Mouse (Mus musculus) forebrain, embryonic 11.5 days (tissue): ENCODE results near the gene Rassf3. TPM values are rescaled to one million over a fixed set of nuclear protein-coding genes. Genes with fewer than 3 reads are reported as not detected.

ENCODE experiments used
- ATAC-seq: fragments of 200-750 bp; cut with Nextera tagmentation; replicated peaks from 2 replicates; pipeline ENCODE4 v1.8.0; 2017; ENCODE audit warnings: moderate TSS enrichment; ENCODE audit not compliant: low FRiP score
- DNase-seq: peaks from one replicate; pipeline ENCODE4 v3.0.0-alpha.2; 2017; ENCODE audit warnings: low spot score
- H3K27ac ChIP-seq: fragments of 300-500 bp; sonication (generic); 2 replicates; pipeline ENCODE4 v1.5.1; 2014; ENCODE audit warnings: low read depth, low read length
- H3K27me3 ChIP-seq: fragments of 300-500 bp; sonication (generic); 2 replicates; pipeline ENCODE4 v1.6.1; 2014; ENCODE audit warnings: mild to moderate bottlenecking, low read length, mixed read lengths; ENCODE audit not compliant: control insufficient read depth, insufficient read depth
- H3K36me3 ChIP-seq: fragments of 300-500 bp; sonication (generic); 2 replicates; pipeline ENCODE4 v1.6.1; 2014; ENCODE audit warnings: mild to moderate bottlenecking, low read length, moderate library complexity, mixed read lengths; ENCODE audit not compliant: control insufficient read depth, insufficient read depth
- H3K4me1 ChIP-seq: fragments of 300-500 bp; sonication (generic); replicated peaks from 2 replicates; pipeline ENCODE4 v1.6.1; 2014; ENCODE audit warnings: low read length, mixed read lengths; ENCODE audit not compliant: control insufficient read depth, insufficient read depth
- H3K4me2 ChIP-seq: fragments of 300-500 bp; sonication (generic); 2 replicates; pipeline ENCODE4 v1.6.1; 2014; ENCODE audit warnings: low read depth, mild to moderate bottlenecking, low read length, moderate library complexity, mixed read lengths; ENCODE audit not compliant: severe bottlenecking
- H3K4me3 ChIP-seq: fragments of 300-500 bp; sonication (generic); 2 replicates; pipeline ENCODE4 v1.5.1; 2014; ENCODE audit warnings: low read depth, low read length
- H3K9ac ChIP-seq: fragments of 300-500 bp; sonication (generic); 2 replicates; pipeline ENCODE4 v1.6.1; 2014; ENCODE audit warnings: low read length
- H3K9me3 ChIP-seq: fragments of 300-500 bp; sonication (generic); 2 replicates; pipeline ENCODE4 v1.6.1; 2016; ENCODE audit warnings: low read length, mixed read lengths; ENCODE audit not compliant: control insufficient read depth
- WGBS: fragments of 180-500 bp; shearing (Covaris S2); extraction: QIAGEN DNeasy Blood & Tissue Kit; methylation state at CpG from one replicate; pipeline ENCODE4 v1.1.7; 2014; 5-methylcytosine and 5-hydroxymethylcytosine counted together
- polyA plus RNA-seq: library from polyadenylated mRNA; unstranded; fragments of >200 nt; fragmentation: Nextera tagmentation; extraction: Ambion mirVana; gene quantifications from 2 replicates; pipeline ENCODE4 v1.2.1, GENCODE M21; 2014

Rassf3 gene
- polyA plus RNA-seq, 1 experiment from 2014 or later = 7.6 TPM

DNA sequence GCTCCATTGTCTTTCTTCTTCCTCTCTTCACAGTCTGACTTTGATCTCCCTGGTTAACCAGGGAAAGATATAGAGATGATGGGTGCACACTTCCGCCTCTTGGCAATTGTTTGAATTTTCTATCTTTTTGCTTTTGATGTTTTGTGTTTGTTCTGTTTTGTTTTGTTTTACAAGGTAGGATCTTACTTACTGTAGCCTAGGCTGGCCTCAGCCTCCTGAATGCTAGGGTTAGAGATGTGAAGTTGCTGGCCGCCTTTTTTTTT, 17.9 kb upstream of the Rassf3 start:
- no peaks in the 10 kb centered on the region for H3K27me3 ChIP-seq
- WGBS = 78% methylated on average over 2 of the region's 2 CpGs
- no peaks in the 10 kb centered on the region for H3K36me3 ChIP-seq
- no peaks in the 10 kb centered on the region for H3K9me3 ChIP-seq
- no peak overlapping the region for H3K9ac ChIP-seq
- no peak overlapping the region for H3K4me3 ChIP-seq
- no peak for ATAC-seq
- no peak overlapping the region for H3K27ac ChIP-seq
- no peak for DNase-seq
- H3K4me2 ChIP-seq = no peak overlapping the region
- H3K4me1 ChIP-seq = no peaks in the 10 kb centered on the region

DNA sequence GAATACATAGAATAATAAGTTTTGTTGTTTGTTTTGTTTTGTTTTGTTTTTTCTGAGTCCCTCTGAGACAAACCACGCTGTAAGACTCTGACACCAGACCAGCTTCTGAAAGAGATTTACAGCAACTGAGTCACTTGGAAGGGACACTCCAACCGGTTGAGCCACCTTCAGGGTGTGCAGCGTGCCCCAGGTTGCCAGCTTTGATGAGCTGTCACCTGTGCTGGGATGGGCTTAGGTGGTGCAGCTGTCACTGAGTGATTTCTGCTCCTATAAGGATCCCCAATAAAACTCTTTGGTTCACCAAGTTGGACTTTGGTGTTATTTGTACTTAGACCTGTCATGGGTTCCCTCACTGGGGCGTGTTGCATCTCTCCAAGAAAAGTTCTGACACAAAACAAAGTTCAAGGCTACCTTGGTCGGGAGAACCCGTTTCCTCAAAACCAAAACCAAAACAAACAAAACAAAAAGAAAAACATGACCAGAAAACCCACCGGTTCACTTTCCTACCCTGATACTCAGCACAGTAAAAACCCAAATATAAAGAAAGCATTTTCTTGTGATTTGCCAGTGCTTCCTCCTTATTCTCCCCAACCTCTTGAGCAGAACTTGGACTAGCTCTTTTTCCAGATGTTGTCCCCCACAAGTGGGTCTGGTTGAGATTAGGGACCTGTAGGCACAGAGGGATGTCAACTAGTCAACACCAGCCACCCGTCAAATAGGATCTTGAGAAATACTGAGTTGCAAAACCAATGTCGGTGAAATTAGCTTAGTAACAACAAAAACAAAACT, 17.4 kb upstream of the Rassf3 start:
- H3K4me1 ChIP-seq = no peaks in the 10 kb centered on the region
- H3K9me3 ChIP-seq = no peaks in the 10 kb centered on the region
- no peaks in the 10 kb centered on the region for H3K36me3 ChIP-seq
- no peak overlapping the region for H3K4me3 ChIP-seq
- no peak overlapping the region for H3K27ac ChIP-seq
- DNase-seq (no peak), ATAC-seq (no peak)
- H3K9ac ChIP-seq = no peak overlapping the region
- WGBS = 81% methylated on average over 9 of the region's 9 CpGs
- H3K4me2 ChIP-seq = no peak overlapping the region
- H3K27me3 ChIP-seq = no peaks in the 10 kb centered on the region

DNA sequence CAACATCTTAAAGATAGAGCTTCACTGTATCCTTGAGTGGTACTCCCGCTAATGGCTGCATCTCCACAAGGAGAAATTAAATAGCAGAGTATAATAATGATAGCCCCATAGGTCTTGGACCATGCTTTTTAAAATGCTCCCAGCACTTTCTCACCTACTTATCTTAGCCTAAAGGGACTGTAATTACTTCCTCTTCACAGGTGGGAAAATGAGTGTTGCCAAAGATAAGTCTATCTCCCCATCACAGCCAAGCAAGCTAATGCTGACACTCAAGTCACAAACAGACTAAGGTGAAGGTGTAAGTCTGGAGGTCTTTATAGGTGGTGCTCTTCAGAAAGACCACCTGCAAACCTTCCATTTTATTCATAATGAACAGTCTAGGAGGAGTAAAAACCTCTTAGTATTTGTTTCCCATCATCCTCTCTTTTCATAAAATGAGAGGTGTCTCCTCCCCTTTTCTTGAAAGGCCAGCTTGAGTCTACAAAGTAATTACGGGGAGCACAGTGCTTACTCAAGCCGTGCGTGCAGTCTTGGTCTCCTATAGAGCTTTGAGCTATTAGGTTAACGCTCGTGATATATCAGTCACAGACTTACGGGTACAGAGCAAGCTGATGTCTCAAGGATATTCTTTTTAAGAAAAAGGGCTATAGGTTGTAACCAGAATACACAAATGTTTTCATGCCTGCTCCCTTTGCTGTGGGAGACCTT, 16.6 kb upstream of the Rassf3 start:
- H3K9ac ChIP-seq = no peak overlapping the region
- H3K4me2 ChIP-seq = no peak overlapping the region
- DNase-seq (no peak), ATAC-seq (no peak)
- no peak overlapping the region for H3K4me3 ChIP-seq
- H3K36me3 ChIP-seq = no peaks in the 10 kb centered on the region
- no peak overlapping the region for H3K27ac ChIP-seq
- no peaks in the 10 kb centered on the region for H3K27me3 ChIP-seq
- H3K9me3 ChIP-seq = no peaks in the 10 kb centered on the region
- WGBS = 87% methylated on average over 7 of the region's 7 CpGs
- no peaks in the 10 kb centered on the region for H3K4me1 ChIP-seq

DNA sequence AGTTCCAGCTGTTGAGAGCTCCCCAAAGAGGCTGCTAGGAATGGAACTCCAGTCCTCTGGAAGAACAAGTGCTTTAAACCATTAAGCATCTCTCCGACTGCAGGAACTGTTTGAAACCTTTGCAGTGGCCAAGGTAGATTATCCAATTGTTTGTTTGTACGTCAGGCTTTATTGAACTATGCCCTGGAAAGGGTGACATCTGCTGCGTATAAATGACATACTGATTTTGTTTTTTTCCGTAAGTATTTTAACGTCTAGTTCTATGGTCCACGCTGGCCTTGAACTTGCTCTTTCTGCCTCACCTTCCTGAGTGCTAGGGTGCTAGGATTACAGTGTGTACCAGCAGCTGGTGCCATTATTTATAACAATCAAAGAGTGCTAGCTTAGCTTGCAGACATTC, 13.8 kb upstream of the Rassf3 start:
- Histone ChIP-seq H3K27ac (no peak overlapping the region), H3K4me1 (no peaks in the 10 kb centered on the region), H3K4me2 (no peak overlapping the region), H3K9me3 (no peaks in the 10 kb centered on the region), H3K36me3 (no peaks in the 10 kb centered on the region), H3K4me3 (no peak overlapping the region), H3K9ac (no peak overlapping the region), H3K27me3 (no peaks in the 10 kb centered on the region)
- DNase-seq (no peak), ATAC-seq (no peak)
- 93% methylated on average over 6 of the region's 6 CpGs for WGBS

DNA sequence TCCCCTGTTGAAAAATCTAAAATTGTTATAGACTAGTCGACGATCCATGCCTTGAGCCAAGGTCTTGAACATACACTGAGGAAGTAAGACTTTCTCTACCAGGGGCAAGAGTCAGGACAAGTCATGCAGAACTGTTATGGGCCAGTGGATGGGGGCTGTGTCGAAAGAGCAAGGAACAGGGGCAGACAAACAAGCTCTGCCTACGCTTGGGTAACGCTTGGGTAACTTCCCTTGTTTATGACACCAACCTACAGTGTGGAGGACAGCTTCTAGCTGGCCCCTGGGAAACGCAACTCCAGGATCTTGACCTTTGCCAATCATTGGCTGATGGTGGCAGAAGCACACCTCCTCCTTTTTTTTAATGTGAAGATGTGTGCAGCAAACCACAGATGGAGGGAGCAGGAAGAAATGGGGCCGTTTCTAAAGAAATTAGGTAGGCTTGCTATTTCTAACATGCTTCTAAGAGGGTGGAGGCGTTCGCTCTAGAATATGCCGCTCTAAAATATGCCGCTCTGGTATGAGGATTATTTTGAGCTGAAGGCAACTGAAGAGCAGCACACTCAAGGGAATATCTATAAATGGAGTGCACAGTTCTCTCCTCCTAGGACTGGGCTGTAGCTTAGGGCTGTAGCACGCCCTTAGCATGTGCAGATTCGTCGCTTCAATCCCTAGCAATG, 12.6 kb upstream of the Rassf3 start:
- DNase-seq (no peak), ATAC-seq (no peak)
- no peaks in the 10 kb centered on the region for H3K27me3 ChIP-seq
- no peak overlapping the region for H3K4me3 ChIP-seq
- H3K36me3 ChIP-seq = no peaks in the 10 kb centered on the region
- no peak overlapping the region for H3K4me2 ChIP-seq
- H3K4me1 ChIP-seq = no peaks in the 10 kb centered on the region
- H3K9ac ChIP-seq = no peak overlapping the region
- no peak overlapping the region for H3K27ac ChIP-seq
- H3K9me3 ChIP-seq = no peaks in the 10 kb centered on the region
- 91% methylated on average over 14 of the region's 14 CpGs for WGBS

DNA sequence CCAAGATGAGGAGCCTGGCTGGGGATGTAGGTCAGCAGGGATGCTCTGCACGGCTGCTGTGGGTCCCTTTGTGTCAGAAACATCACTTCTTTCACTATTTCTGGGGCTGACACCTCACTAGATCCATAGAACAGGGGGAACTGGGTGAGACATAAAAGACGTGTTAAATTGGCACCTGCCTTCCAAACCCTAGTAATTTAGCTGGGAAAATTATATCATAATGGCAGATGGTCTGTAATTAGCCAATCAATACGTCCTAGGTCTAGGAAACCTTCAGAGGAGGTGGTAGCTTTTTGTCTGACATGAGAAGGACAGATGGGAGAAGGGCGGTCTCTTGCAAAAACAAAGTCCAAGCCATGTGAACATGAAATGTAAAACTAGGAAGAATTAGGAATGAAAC, 11.6 kb upstream of the Rassf3 start:
- 66% methylated on average over 4 of the region's 4 CpGs for WGBS
- Histone ChIP-seq H3K9me3 (no peaks in the 10 kb centered on the region), H3K9ac (no peak overlapping the region), H3K4me1 (no peaks in the 10 kb centered on the region), H3K27ac (no peak overlapping the region), H3K4me2 (no peak overlapping the region), H3K36me3 (no peaks in the 10 kb centered on the region), H3K27me3 (no peaks in the 10 kb centered on the region), H3K4me3 (no peak overlapping the region)
- ATAC-seq (no peak), DNase-seq (no peak)

DNA sequence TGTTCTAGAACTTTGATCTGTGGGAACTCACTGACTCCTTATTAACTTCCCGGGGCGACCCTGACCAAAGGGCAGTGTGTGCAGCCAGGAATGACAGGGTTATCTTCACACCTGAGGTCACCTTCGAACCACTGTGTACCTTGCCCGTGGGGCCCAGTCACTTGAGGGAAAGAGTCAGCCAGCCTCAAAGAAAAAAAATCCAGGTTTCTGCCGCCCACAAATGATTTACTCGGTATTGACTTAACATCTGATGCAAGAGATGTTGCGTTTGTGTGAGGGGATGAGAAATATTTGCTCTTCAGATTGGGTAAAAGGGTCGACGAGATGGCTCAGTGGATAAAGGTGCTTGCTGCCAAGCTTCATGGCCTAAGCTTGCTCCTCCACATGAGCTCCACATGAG, 10.2 kb upstream of the Rassf3 start:
- no peaks in the 10 kb centered on the region for H3K27me3 ChIP-seq
- 88% methylated on average over 9 of the region's 9 CpGs for WGBS
- no peak overlapping the region for H3K9ac ChIP-seq
- no peaks in the 10 kb centered on the region for H3K9me3 ChIP-seq
- H3K36me3 ChIP-seq = no peaks in the 10 kb centered on the region
- H3K4me1 ChIP-seq = no peaks in the 10 kb centered on the region
- no peak overlapping the region for H3K4me2 ChIP-seq
- H3K4me3 ChIP-seq = no peak overlapping the region
- ATAC-seq (no peak), DNase-seq (no peak)
- no peak overlapping the region for H3K27ac ChIP-seq

DNA sequence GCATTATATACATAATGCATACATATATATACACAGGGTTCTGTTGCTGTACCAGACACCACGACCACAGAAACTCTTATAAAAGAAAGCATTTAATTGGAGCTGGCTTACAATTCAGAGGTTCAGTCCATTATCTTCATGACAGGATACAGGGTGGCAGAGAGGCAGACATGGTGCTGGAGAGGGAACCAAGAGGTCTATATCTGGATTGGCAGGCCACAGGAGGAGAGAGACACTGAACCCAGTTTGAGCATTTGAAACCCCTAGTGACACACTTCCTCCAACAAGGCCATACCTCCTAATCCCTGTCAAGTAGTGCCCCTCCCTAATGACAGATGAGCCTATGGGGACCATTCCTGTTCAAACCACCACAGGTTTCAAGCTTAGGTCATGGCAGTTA, 7.2 kb upstream of the Rassf3 start:
- H3K9ac ChIP-seq = no peak overlapping the region
- 68% methylated on average over 1 of the region's 1 CpGs for WGBS
- no peaks in the 10 kb centered on the region for H3K9me3 ChIP-seq
- no peaks in the 10 kb centered on the region for H3K36me3 ChIP-seq
- H3K4me3 ChIP-seq = no peak overlapping the region
- no peak for DNase-seq
- H3K27me3 ChIP-seq = no peaks in the 10 kb centered on the region
- no peak for ATAC-seq
- no peaks in the 10 kb centered on the region for H3K4me1 ChIP-seq
- H3K27ac ChIP-seq = no peak overlapping the region
- H3K4me2 ChIP-seq = no peak overlapping the region
